Mouse (Mus musculus) thymus, adult 2 months (tissue): Measurements from ENCODE around the gene Arl14ep.

Experiments used
- CTCF ChIP-seq: fragments of 200-500 bp; IDR thresholded peaks from 2 replicates; pipeline ENCODE4 v1.5.1; 2012; ENCODE audit warnings: mild to moderate bottlenecking, control low read depth, low read length, moderate library complexity, borderline replicate concordance; ENCODE audit not compliant: control insufficient read depth, poor library complexity, insufficient read depth; ENCODE audit errors: extremely low read depth
- POLR2A ChIP-seq: fragments of 200-500 bp; IDR thresholded peaks from 2 replicates; pipeline ENCODE4 v1.6.1; 2012; ENCODE audit warnings: mild to moderate bottlenecking, low read length, control low read depth, moderate library complexity; ENCODE audit not compliant: control insufficient read depth, poor library complexity, insufficient read depth; ENCODE audit errors: extremely low read depth

- no peak for TF ChIP-seq CTCF
- no peak for TF ChIP-seq POLR2A
These were observed 31.8 kb downstream of the Arl14ep start for GRCm38 (mm10) chr2:106942451-106942850.
